Mouse (Mus musculus) midbrain, embryonic 10.5 days (tissue): ENCODE data around the gene Fam136a. TPM values are rescaled to one million over a fixed set of nuclear protein-coding genes. Genes with fewer than 3 reads are reported as not detected.

ENCODE experiments used
- DNase-seq: peaks from one replicate; pipeline ENCODE4 v3.0.0-alpha.2; 2017; ENCODE audit warnings: low spot score
- H3K27ac ChIP-seq: fragments of 300-500 bp; sonication (generic); replicated peaks from 2 replicates; pipeline ENCODE4 v1.5.1; 2016; ENCODE audit warnings: mild to moderate bottlenecking
- H3K27me3 ChIP-seq: fragments of 300-500 bp; sonication (generic); 2 replicates; pipeline ENCODE4 v1.6.1; 2016; ENCODE audit warnings: low read depth, mild to moderate bottlenecking; ENCODE audit not compliant: poor library complexity, severe bottlenecking
- H3K36me3 ChIP-seq: fragments of 300-500 bp; sonication (generic); 2 replicates; pipeline ENCODE4 v1.6.1; 2016; ENCODE audit warnings: mild to moderate bottlenecking, moderate library complexity
- H3K4me1 ChIP-seq: fragments of 300-500 bp; sonication (generic); 2 replicates; pipeline ENCODE4 v1.6.1; 2016
- H3K4me3 ChIP-seq: fragments of 300-500 bp; sonication (generic); 2 replicates; pipeline ENCODE4 v1.5.1; 2016; ENCODE audit warnings: mild to moderate bottlenecking, moderate library complexity
- H3K9me3 ChIP-seq: fragments of 300-500 bp; sonication (generic); replicated peaks from 2 replicates; pipeline ENCODE4 v1.6.1; 2016; ENCODE audit warnings: mild to moderate bottlenecking
- WGBS: fragments of 180-500 bp; shearing (Covaris S2); methylation state at CpG from one replicate; pipeline ENCODE4 v1.1.7; 2016; 5-methylcytosine and 5-hydroxymethylcytosine counted together
- polyA plus RNA-seq: library from polyadenylated mRNA; unstranded; fragments of >200 nt; fragmentation: Nextera tagmentation; extraction: Ambion mirVana; gene quantifications from 2 replicates; pipeline ENCODE4 v1.2.1, GENCODE M21; 2016

The Fam136a gene
- polyA plus RNA-seq, 1 experiment from 2014 or later = 196 TPM

DNA sequence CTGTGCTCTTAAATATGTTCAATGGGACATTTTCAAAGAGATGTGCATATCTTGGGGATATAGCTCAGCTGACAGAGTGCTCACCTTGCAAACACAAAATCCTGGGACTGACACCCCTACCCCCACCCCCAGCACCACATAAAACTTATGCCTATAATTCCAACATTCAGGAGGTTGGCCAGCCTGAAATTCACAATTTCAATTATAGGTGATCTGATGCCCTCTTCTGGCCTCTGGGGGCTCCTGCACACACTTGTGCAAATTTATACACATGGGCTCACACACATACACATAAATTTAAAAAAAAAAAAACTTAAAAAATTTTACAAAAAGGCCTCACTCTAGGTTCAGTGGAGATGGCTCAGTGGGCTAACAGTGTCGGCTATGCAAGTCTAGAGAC, 27.7 kb downstream of the Fam136a start:
- peaks cover 6% of the 10 kb centered on the region for H3K27me3 ChIP-seq
- H3K4me3 ChIP-seq = no peak overlapping the region
- no peak for DNase-seq
- WGBS = 90% methylated on average over 1 of the region's 1 CpGs
- H3K27ac ChIP-seq = no peak overlapping the region
- peaks cover 63% of the 10 kb centered on the region for H3K36me3 ChIP-seq
- H3K4me1 ChIP-seq = peaks cover 28% of the 10 kb centered on the region
- H3K9me3 ChIP-seq = no peaks in the 10 kb centered on the region

DNA sequence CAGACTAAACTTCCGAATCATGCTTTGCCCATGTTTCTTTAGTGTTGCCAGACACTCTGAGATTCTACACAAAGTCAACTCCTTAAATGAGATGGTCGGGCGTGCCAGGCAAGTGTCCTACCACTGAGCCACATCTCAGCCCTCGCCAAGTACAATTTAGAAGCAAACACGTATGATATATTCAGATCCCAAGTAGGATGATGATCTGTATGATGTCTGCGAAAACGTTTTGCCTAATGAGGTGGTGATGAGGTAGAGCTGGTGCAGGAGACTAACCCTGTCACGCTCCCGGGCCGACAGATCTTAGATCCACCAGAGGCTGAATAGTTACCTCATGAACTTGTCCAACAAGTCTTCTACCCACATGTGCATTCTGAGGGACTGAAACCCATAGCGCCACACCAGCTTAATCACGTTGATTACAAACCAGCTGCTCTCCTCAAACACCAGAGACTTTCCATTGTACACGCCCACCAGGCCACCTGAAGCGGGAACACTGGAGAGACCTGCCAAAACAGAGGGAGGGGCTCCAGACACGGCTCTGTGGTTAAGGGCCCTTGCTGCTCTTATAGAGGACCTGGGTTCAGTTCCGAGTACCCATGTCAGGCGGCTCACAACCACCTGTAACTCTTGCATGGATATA, 28.8 kb downstream of the Fam136a start:
- Histone ChIP-seq H3K4me1 (peaks cover 28% of the 10 kb centered on the region), H3K27me3 (peaks cover 16% of the 10 kb centered on the region), H3K9me3 (no peaks in the 10 kb centered on the region), H3K27ac (no peak overlapping the region), H3K4me3 (no peak overlapping the region), H3K36me3 (peaks cover 52% of the 10 kb centered on the region)
- WGBS = 93% methylated on average over 17 of the region's 17 CpGs
- no peak for DNase-seq

DNA sequence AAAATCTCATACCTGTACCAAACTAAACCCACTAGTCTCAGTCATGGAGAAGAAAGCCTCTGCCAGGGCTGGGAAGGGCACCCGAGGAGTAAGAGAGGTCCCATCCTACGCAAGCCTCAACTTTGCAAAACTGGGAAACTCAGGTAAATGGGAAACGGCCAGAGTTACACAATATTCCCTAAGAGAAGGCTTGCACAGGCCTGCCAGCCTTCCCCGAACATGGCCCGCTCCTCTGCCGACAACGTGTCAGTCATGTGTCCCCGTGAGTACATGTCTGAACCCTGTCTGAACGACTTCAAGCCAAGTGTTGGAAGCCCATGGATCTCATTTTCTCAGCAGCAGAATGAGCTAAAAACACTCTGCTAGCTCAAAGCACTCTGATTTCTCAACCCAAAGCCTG, 29.6 kb downstream of the Fam136a start:
- WGBS = 91% methylated on average over 9 of the region's 9 CpGs
- Histone ChIP-seq H3K27me3 (peaks cover 16% of the 10 kb centered on the region), H3K27ac (no peak overlapping the region), H3K4me1 (peaks cover 28% of the 10 kb centered on the region), H3K9me3 (no peaks in the 10 kb centered on the region), H3K36me3 (peaks cover 44% of the 10 kb centered on the region), H3K4me3 (peak overlapping the region; percentile 89)
- DNase-seq = no peak

GRCm38 (mm10) chr6:86395969-86396368, 30.5 kb downstream of the Fam136a start:
- 50% methylated on average over 10 of the region's 10 CpGs for WGBS
- Histone ChIP-seq H3K27ac (peak overlapping the region; percentile 93), H3K9me3 (no peaks in the 10 kb centered on the region), H3K4me3 (peak overlapping the region; percentile 89), H3K27me3 (peaks cover 16% of the 10 kb centered on the region), H3K36me3 (peaks cover 35% of the 10 kb centered on the region), H3K4me1 (peaks cover 34% of the 10 kb centered on the region)
- no peak for DNase-seq

DNA sequence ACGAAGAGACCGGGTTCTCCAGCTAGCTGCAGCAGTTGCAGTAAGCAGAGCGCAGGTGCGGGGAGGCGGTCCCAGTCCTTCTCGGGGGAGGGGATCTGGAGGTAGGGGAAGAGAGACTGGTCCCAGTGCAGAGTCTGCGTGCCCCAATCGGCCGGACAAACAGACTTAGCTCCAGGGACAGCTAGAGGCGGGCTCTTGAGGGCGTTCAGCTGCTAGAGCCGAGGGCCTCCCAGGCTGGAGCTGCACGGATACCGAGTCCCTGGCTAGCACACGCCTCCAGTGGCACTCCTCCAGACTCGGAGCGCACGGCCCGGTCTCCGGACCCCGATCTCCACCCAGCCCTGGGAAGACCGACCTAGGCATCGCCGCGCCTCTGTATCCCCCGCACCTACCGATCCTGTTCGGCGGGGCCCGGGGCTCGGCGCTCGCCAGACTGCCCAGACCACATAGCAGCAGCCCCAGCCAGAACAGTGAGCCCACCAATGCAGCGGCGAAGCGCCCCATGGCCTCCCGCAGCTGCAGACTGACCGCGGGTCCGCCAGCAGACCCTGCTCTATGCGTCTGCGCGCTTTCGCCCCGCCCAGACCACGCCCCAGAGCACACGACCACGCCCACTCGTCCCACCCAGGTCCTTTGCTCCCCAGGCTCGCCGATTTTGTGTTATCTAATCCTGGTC, 31.3 kb downstream of the Fam136a start, which contains the start of gene Pcyox1:
TSS of gene Pcyox1 (minus strand) at position 574 of the 676 bp plus-strand sequence.
- peak within 1 kb of the TSS; percentile 89 for H3K4me3 ChIP-seq
- WGBS = 1% methylated on average over 51 of the region's 51 CpGs
- peaks cover 35% of the 10 kb centered on the region for H3K4me1 ChIP-seq
- peak; percentile 91 for DNase-seq
- no peaks in the 10 kb centered on the region for H3K9me3 ChIP-seq
- peak within 1 kb of the TSS; percentile 93 for H3K27ac ChIP-seq
- H3K36me3 ChIP-seq = peaks cover 27% of the 10 kb centered on the region
- H3K27me3 ChIP-seq = peaks cover 16% of the 10 kb centered on the region

GRCm38 (mm10) chr6:86397257-86397980, 32.0 kb downstream of the Fam136a start:
- peaks cover 35% of the 10 kb centered on the region for H3K4me1 ChIP-seq
- H3K4me3 ChIP-seq = peak overlapping the region; percentile 89
- no peak for DNase-seq
- peaks cover 20% of the 10 kb centered on the region for H3K36me3 ChIP-seq
- peak overlapping the region; percentile 93 for H3K27ac ChIP-seq
- WGBS = 8% methylated on average over 14 of the region's 14 CpGs
- H3K27me3 ChIP-seq = peaks cover 16% of the 10 kb centered on the region
- no peaks in the 10 kb centered on the region for H3K9me3 ChIP-seq

GRCm38 (mm10) chr6:86398986-86399385, 33.5 kb downstream of the Fam136a start:
- WGBS = 85% methylated on average over 2 of the region's 2 CpGs
- Histone ChIP-seq H3K4me1 (peaks cover 40% of the 10 kb centered on the region), H3K27me3 (peaks cover 16% of the 10 kb centered on the region), H3K36me3 (peaks cover 6% of the 10 kb centered on the region), H3K27ac (no peak overlapping the region), H3K9me3 (no peaks in the 10 kb centered on the region), H3K4me3 (no peak overlapping the region)
- no peak for DNase-seq

- H3K27me3 ChIP-seq = peaks cover 16% of the 10 kb centered on the region
- no peaks in the 10 kb centered on the region for H3K36me3 ChIP-seq
- H3K9me3 ChIP-seq = no peaks in the 10 kb centered on the region
- no peak for DNase-seq
- H3K4me3 ChIP-seq = no peak overlapping the region
- 86% methylated on average over 2 of the region's 2 CpGs for WGBS
- H3K27ac ChIP-seq = no peak overlapping the region
- H3K4me1 ChIP-seq = peaks cover 34% of the 10 kb centered on the region
Measured at GRCm38 (mm10) chr6:86399995-86400394, 34.5 kb downstream of the Fam136a start.

GRCm38 (mm10) chr6:86400972-86401371, 35.5 kb downstream of the Fam136a start:
- peak; percentile 71 for DNase-seq
- Histone ChIP-seq H3K4me3 (peak overlapping the region; percentile 38), H3K27ac (no peak overlapping the region)

GRCm38 (mm10) chr6:86402681-86403607, 37.5 kb downstream of the Fam136a start:
- peak overlapping the region; percentile 86 for H3K4me3 ChIP-seq
- peaks cover 18% of the 10 kb centered on the region for H3K36me3 ChIP-seq
- H3K27me3 ChIP-seq = peaks cover 12% of the 10 kb centered on the region
- H3K4me1 ChIP-seq = peaks cover 26% of the 10 kb centered on the region
- DNase-seq = no peak
- 47% methylated on average over 12 of the region's 12 CpGs for WGBS
- H3K9me3 ChIP-seq = no peaks in the 10 kb centered on the region
- peak overlapping the region; percentile 100 for H3K27ac ChIP-seq

More at GRCm38 (mm10) chr6:86400972-86401371, 35.5 kb downstream of the Fam136a start:
- peaks cover 16% of the 10 kb centered on the region for H3K27me3 ChIP-seq
- WGBS = 10% methylated on average over 9 of the region's 9 CpGs
- H3K4me1 ChIP-seq = peaks cover 26% of the 10 kb centered on the region
- H3K9me3 ChIP-seq = no peaks in the 10 kb centered on the region
- no peaks in the 10 kb centered on the region for H3K36me3 ChIP-seq

DNA sequence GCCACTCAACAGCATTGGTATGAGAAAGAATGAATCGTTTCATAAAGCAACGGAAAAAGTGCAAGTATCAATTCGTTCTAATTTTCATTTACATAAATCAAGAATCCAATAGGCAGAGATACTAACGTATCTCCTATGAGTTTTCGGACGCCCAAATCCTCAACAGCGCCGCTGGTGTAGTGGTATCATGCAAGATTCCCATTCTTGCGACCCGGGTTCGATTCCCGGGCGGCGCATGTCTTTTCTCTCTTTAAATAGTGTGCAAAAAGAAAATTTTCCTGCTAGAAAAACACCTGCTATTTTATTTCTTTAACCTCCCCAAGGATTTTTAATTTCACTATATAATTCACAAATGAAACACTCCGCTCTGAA, 38.3 kb downstream of the Fam136a start:
- peaks cover 26% of the 10 kb centered on the region for H3K4me1 ChIP-seq
- H3K27me3 ChIP-seq = peaks cover 5% of the 10 kb centered on the region
- H3K9me3 ChIP-seq = no peaks in the 10 kb centered on the region
- under 1% methylated on average over 15 of the region's 15 CpGs for WGBS
- DNase-seq = peak; percentile 86
- H3K4me3 ChIP-seq = peak overlapping the region; percentile 86
- H3K36me3 ChIP-seq = peaks cover 26% of the 10 kb centered on the region
- peak overlapping the region; percentile 100 for H3K27ac ChIP-seq
